Mouse (Mus musculus) ovary, postnatal 36 days (tissue): Measurements from ENCODE around the gene Srarp.

Experiments
- DNase-seq: peaks from one replicate; pipeline ENCODE4 v3.0.0; 2022; ENCODE audit warnings: low spot score, mixed read lengths

The Srarp gene

DNA sequence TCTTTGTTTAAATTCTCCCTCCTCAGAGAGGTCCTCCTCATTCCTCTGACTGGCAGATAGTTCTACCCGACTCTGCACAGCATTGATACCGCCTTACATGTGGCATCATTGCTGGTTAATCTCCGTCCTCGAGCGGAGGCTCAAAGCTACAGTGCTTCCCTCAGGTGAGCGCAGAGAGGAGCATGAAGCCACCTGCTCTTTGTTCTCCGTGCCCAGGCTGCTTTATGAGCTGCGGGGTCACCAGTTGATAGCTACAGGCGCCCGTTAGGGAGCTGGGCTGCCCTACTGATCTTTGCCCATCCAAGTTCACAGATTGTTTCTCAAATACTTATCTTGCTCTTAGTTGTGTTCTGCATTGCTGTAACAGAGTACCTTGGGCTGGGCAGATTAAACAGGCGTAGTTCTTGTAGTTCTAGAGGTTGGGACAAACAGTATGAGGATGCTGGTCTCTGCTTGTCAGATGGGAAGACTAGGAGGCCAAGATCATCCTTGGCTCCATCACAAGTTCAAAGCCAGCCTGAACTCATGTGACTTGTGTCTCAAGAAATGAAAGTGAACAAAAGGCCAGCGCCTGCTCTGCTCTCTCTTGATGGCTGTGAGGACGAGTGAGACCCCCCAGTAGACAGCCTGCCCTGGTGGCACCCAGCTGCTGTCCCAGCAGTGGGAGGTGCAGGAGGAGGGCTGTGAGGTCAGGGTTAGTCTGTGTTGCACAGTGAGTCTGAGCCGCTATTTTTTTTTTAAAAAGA lies 20.5 kb upstream of the Srarp start:
- no peak for DNase-seq

DNA sequence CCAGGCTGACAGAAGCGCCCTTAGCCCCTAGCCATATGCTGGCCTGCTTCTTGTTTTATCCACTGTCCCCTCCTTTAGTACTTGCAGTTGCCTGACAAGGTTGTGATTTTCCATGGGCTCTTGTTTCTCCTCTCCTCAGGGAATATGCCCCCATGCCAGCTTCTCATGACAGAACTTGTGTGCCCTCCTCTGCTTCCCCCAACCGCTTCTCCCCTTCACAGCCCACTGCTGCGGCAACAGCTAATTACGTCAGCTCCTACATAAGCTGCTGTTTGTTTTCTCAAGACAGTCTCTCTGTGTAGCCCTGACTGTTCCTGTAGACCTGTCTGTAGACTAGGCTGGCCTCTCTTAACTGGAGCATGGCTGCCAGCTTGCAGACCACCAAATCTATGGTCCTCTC lies 19.6 kb upstream of the Srarp start:
- no peak for DNase-seq

DNA sequence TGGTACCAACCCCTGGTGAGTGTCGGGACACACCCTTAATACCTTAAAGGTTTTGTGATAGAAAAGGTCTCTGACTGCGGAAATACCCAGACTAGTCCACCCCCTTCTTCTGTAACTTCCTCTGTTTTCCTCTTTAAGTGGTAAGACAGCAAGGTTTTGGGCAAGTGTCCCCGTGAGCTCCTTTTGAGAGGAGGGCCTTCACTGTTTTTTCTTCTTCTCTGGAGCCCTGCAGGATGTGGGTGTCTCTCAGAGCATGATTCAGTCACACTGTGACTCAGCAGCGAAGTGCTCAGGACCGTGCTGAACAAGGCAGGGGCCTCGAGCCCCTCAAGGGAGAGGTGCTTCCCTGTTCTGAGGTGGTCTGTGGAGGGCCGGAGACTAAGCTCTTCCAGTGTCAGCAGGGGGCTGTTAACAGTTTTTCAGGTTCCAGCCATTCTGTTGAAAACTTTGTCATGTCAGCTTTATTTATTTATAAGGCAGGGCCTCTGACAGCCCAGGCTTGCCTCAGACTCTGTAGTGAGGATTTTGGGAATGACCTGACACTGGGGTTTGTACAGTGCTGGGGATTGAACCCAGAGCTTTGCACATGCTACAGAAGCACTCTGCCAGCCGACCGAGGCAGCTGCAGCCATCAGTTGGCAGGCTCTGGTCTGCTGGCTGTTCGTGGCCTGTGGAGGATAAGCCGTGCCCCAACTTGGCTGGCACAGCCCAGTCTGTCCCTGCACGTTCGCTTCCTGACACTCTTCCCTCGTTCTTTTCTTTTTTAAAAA lies 18.9 kb upstream of the Srarp start:
- no peak for DNase-seq

DNA sequence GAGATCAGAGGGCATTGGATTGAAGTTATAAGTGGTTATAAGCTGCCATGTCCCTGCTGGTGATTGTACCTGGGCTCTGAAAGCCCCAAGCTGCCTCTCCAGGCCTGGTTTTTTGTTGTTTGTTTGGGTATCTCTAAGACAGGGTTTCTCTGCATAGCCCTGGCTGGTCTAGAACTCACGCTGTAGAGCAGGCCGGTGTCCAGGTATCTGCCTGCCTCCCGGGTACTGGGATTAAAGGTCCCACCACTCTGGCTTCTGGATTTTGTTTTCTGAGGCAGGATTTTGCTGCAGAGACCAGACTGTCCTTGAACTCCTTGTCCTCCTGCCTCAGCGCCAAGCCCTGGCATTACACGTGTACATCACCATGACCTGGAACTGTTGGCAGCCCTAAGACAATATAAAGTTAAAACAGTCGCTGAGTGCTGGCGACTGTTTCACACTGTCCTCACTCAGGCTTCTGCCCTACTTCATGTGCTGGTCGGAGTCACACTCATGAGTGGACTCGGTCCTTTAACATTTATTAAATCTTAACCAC lies 16.1 kb upstream of the Srarp start:
- no peak for DNase-seq

DNA sequence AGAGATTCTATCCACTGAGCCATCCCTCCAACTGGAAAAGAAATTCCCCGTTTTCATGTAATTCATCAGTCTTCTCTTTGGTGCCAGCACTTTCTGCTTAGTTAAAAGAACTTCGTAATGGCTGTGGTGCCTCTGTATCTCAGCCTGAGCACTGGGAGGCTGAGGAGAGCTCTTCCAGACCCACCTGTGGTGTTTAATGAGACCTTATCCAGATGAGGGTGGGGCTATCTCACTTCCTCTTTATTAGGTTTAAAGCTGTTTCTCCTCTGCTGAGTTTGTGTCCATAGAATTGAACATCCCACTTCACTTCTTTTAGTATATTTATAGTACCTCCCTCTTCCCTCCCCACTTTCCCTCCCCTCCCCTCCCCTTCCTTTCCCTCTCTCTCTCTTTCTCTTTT lies 15.3 kb upstream of the Srarp start:
- DNase-seq, result no peak

DNA sequence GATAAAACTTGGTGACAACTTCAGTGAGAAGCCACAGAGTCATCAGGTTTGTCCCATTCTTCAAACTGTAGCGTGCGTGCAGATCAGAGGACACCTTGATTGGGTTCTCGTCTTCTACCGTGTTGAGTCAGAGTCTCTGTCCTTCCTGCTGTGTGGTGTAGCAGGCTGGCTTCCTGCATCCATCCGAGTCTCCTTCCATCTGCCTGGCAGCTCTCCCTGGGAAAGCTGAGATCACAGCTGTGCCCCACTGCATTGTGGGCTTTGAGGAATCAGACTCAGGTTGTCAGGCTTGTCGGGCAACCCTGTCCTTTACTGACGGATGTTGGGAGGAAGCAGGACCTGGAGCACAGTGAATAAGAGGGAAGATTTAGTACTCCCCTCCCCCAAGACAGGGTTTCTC lies 10.3 kb upstream of the Srarp start:
- no peak for DNase-seq

DNA sequence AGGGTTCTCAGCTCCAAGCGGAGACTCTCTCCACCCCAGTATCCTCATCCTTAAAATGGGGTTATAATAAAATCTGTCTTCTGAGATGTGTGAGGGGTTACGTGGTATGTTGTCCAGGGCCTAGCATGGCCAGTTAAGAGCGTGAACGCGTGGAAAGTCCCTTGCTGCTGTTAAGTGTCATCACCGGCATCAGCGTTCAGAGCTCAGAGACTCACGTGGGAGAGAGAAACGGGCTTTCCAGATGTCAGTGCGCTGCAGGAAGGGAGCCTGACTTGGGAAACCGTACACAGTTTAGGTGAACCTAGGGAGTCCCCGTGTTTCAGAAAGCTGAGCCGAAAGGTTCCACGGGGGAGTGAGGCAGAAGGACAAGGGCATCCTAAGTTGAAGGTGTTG lies 9.4 kb upstream of the Srarp start:
- no peak for DNase-seq

DNA sequence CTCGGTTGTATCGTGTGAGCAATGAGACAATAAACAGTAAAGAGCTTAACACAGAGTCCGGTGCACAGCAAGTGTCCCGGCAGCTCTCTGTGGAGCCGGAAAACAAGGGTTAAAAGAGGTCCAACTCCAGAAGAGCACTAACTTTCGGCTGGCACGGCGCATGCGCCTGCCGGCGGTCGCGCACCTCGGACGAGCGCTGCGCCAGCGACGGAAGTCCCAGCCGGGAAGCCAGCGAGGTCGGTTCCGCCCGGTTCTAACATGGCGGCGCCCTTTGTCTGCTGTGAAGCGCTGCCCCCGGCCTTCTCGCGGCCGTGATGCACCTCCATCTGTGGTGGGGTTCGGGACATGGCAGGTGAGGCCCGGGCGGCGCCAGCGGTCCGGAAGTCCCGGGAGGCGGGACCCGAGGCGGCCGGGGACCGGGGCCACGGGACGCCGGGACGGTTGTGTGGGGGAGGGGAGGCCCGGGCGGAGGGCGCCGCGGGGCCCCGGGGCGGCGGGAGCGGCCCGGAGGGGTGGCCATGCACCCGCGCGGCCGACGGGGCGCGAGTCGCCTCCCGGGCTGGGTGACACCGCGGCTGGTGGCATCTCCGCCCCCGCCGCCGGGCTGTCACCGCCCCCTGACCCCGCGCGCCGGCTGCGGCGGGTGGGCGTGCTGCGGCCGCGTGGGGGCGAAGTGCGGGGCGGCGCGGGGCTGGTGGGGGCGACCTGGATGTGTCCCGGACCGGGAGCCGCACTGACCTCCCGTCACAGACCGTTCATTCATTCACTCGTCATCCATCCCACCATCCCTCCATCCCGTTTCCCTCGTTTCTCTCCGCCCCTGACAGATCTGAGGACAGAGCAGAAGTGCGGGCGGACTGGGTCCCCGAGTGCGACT lies 8.8 kb upstream of the Srarp start, which contains the start of gene Zbtb17:
Zbtb17 (plus strand) TSS at position 204 of the 877 bp plus-strand sequence.
- peak; percentile 91 for DNase-seq

DNA sequence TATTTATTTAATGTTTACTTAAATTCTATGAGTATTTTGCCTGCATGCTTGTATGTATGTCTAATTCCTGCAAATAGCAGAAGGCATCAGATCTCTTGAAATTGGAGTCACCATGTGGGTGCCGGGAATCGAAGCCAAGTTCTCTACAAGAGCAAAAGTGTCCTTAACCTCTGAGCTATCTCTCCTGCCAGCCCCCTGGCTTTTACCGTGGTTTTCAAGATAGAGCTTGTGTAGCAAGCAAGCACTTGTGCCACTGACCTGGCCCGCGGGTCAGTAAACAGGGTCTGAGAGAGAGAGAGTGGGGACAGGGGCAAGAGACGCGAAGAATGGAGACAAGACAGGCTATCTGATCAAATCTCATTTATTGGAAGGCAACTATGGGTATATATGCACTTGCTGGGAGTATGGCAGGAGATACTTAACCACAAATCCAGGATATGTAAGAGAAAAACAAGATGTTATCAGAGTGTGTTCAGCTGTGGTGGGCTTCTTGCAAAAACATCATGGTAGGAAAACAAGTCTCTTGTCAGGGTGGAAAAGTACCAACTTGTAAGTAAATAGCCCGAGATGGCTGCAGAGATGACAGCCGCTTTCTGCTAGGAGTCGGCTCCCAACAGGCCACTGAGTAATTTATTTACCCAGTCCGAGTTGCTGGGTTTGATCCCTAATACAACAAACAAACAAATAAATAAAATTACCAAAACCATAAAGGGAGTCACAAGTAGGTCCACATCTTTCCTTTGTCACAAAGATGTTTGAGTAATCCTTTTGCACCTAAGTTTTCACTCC lies 7.9 kb upstream of the Srarp start:
- no peak for DNase-seq

DNA sequence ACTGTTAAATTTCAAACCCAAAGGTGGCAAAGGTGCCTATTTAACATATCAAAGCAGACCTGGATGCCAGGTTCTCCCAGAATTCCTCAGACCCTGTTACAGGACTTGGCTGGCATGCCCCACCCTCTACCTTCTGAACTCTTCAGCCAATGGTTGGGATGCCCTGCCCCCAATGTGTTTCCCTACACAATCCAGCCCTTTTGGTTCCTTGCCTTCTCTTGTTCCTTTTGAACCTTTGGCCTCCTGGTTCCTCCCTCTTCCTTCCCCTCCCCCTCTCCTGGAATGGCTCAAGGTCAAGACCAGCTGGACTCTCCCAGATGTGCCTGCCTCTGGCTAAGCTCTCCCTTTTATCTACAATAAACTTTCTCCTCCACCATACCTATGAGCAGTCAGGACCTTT lies 5.0 kb upstream of the Srarp start:
- no peak for DNase-seq

DNA sequence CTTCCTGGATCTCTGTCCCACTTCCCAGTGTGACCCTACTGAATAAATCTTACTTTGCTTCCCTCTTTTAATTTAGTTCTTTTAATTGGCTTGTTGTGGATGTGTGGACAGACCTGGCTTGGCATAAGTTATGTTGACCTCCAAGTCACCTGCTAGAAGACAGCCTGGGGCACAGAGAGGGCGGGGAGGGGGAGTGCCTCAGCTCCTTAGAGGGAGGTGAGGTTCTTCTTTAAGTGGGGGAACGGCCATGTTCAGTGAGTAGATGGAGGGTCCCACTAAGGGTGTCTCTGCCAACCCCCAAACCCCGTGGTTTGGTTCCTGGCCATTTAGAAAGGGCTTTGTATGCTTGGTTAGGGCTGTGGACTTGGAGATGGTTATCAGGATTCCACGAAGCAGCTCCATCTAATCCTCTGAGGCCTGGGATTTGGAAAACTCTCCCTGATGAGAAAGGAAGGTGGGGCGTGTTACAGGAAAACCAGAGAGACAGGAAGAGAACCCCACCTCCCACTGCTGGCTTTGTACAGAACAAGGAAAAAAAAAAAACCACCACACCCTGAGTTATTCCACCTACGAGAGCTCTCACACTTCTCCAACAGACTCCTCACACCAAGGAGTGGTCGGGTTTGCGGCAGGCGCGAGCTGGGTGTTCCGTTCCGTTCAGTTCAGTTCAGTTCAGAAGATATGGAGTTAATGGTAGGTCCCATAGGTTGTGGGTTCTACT lies 3.3 kb upstream of the Srarp start:
- no peak for DNase-seq

DNA sequence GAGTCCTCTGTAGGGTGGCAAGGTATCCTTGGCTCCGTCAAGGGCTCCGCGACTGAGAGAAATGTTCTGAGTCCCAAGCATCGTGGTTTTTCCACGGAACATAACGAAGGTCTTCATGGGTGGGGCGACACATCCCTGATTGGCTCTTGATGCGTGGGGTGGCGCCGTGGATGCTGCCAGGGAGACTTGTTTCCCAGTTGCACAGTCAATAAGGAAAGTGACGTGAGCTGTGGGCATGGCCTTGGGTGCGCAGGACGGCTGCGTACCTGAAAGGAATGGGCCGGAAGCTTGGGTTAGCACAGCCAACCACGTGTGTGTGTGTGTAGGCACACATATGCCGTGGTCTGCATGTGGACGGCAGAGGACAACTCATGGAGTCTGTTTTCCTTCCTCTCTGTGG lies 2.7 kb downstream of the Srarp start:
- no peak for DNase-seq

DNA sequence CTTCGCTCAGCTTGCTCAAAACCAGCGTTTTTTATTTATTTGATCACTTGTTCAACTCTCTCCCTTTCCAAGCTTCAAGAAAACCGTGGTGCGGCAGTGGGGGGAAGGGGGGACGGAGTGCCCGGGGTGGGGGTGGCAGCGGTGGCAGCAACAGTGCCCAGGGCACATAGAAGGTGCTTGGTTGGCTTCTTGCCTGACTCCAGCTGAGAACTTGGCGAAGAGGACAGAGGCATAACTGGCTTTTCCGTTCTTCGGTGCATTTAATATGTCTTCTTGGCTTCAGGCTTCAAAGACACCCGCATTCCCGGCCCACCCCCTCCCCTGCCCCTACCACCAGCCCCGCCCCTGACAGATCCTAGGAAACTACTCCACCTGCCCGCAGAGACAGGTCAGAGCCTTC lies 3.2 kb downstream of the Srarp start:
- DNase-seq, result no peak

DNA sequence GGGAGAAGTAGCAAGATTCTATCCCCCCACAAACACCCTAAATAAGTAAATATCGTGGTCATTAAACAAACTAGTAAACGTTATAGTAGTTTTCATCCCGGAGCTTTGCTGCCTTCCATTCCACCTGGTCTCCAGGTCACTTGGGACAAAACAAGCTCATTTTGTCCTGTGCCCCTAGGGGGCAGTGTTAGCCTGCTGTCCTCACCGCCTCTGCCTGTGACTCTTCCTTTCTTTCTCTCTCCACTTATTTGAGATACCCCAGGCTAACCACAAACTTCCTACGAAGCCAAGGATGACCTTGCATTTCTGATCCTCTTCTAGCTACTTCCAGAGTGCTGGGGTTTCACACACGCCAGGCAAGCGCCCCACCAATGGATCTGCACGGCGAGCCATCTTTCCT lies 4.9 kb downstream of the Srarp start:
- peak; percentile 65 for DNase-seq

DNA sequence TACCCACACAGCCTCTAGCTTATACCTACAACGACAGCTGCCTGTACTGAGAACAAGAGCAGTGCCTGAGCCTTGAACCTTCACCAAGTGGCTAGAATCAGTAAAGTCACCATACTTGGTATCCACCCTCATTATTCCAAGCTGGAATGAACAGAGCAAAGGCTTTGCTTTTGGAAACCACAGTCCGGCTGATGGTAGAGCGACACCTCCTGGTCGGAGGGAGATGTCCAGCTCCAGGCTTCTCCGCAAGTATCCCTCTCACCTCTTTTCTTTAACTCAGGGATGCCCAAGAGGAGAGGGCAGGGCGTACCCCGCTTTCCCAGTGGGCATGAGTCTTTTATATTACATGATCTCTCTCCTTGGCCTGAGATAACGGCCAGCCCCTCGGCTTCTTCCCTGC lies 6.1 kb downstream of the Srarp start:
- no peak for DNase-seq

DNA sequence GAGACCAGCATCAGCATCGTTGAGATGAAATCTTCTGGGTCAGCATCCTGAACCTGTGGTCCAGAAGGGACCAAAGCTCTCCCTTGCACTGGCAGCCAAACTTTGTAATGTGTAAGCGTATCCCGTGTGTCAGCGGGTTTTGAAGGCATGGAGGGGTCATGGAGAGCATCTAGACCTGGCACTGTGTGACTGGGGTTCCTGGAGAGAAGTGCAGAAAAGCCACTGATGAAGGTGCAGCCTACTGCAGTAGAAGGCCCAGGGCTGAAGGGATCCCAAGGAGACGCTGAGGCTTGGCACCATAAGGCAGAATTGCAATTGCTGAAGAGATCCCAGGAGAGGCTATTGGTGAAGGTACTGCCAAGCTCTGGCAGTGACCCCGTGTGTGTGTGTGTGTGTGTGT lies 6.5 kb downstream of the Srarp start:
- no peak for DNase-seq

DNA sequence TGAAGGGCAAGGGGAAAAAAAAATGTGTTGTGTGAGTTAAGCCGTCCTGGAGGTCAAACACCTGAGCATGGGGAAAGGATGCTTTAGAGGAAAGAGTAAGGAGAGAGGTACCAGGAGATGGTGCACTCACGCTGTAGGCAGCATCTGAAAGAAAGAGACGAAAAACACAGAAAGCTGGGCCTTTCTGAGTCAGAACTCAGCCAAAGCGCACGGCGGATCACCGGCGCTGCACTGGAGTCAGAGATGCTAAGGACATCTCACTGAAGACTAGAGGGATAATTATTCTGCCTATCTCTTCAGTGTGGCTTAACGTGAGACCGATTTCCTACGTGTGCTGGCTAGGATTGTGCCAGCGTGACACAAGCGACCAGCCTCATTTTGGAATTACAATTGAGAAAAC lies 8.0 kb downstream of the Srarp start:
- no peak for DNase-seq

DNA sequence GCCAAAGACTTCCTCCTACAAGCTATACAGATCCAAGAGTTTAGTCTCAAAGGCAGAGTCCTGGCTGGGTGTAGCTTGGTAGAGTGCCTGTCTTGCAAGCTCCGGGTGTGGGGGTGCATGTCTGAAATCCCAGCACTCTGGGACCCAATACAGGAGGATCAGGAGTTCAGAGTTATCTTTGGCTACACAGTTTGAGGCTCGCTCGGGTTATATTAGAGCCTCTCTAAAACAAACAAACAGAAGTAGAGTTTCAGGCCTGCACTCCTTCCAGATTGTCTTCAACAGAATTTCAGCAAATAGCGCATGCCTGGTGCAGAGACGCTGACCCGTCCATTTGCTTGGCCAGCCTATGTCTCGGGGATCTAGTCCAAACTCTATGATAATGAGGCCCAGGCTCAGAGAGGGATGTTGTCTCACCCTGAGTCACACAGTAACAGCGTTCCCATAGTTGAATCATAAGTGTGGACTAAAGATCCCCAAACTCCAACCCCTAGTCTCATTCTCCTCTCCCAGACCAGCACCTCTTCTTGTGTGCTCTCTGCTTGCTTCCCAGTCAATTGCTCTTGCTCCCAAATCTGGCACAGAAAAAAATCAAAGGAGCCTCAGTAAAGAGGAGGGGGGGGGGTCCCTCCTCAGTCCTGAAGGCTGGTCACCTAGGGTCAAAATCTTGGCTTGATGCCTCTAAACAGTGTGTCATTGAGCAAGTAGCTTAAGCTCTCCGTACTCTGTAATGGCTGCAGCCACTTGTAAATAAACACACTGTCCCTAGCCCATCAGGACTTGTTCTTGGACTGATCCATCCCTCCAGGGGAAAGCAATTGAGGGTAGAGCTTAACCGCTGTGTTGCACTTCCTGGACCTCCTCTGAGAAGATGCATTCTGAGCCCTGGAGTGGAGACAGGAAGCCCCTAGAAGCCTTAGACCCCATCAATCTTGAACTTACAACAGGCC lies 8.8 kb downstream of the Srarp start:
- DNase-seq, result no peak
